Mouse (Mus musculus): ENCODE data around the gene Gm973. TPM values are rescaled to one million over a fixed set of nuclear protein-coding genes. Genes with fewer than 3 reads are reported as not detected.
"Not testable (repeated sequence)": the region's sequence is repeated elsewhere in the genome, so short reads cannot be mapped to it uniquely, and the experiment has no call there.

The Gm973 gene
- polyA plus RNA-seq, 1 experiment, result 72.5 TPM

DNA sequence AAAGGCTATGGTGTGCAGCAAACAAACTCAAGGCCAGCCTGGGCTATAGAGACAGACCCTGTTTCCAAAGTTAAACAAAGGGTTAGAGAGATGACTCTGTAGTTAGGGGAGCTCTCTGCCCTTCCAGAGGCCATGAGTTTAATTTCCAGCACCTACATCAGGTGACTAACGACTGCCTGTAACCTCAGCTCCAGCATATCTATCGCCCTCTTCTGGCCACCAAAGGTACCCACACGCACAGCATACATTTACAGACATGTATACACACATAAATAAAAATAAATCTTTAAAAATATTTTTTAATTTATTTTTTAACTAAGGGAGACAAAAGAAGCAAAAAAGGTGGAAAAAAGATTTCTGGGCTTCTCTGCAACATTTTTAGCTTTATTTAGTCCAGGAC lies 94.9 kb downstream of the Gm973 start:
- H3K27me3 ChIP-seq (ENCODE audit: control insufficient read depth, insufficient read depth, low read length), result no peaks in the 10 kb centered on the region
- peaks cover 10% of the 10 kb centered on the region for H3K4me1 ChIP-seq (ENCODE audit: control insufficient read depth, insufficient read depth, low read length)
- H3K4me3 ChIP-seq (ENCODE audit: control insufficient read depth, low read depth, low read length), result no peak overlapping the region
- TF ChIP-seq POLR2A (IDR thresholded peaks at IDR 0.05; ENCODE audit: control insufficient read depth, low read depth, low read length) (no peak), CTCF (IDR thresholded peaks at IDR 0.05; ENCODE audit: control insufficient read depth, insufficient read depth, insufficient replicate concordance, low read depth, low read length) (peak; percentile 25; the same call in 1 of the 2 replicates)
- H3K27ac ChIP-seq (ENCODE audit: control insufficient read depth, insufficient read depth, low read depth, low read length), result no peak overlapping the region
- no peaks in the 10 kb centered on the region for H3K36me3 ChIP-seq (ENCODE audit: control insufficient read depth, insufficient read depth, low read length)

DNA sequence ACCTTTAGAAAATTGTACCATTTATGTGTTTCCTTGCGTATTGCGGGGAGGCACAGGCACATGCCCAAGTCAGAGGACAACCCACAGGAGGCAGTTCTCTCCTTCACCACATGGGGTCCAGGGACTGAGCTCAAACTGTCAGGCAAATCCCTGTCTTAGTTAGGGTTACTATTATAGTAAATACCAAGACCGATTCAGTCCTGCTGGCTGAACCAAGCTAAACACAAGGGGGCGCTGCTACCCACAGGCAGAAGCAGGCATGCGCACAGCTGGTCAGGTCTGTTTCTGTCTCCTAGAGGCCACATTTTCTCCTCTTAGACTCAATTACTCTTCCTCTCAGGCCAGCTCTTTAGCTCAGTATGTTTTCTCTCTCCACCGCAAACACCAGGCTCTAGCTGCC lies 97.7 kb downstream of the Gm973 start:
- H3K4me3 ChIP-seq (ENCODE audit: control insufficient read depth, low read depth, low read length), result no peak overlapping the region
- H3K4me1 ChIP-seq (ENCODE audit: control insufficient read depth, insufficient read depth, low read length), result peaks cover 3% of the 10 kb centered on the region; the same call in 1 of the 2 replicates
- H3K27ac ChIP-seq (ENCODE audit: control insufficient read depth, insufficient read depth, low read depth, low read length), result no peak overlapping the region
- TF ChIP-seq CTCF (IDR thresholded peaks at IDR 0.05; ENCODE audit: control insufficient read depth, insufficient read depth, insufficient replicate concordance, low read depth, low read length), result peak; percentile 81; the same call in 1 of the 2 replicates
- TF ChIP-seq POLR2A (IDR thresholded peaks at IDR 0.05; ENCODE audit: control insufficient read depth, low read depth, low read length), result no peak
- H3K36me3 ChIP-seq (ENCODE audit: control insufficient read depth, insufficient read depth, low read length), result no peaks in the 10 kb centered on the region
- H3K27me3 ChIP-seq (ENCODE audit: control insufficient read depth, insufficient read depth, low read length), result no peaks in the 10 kb centered on the region

DNA sequence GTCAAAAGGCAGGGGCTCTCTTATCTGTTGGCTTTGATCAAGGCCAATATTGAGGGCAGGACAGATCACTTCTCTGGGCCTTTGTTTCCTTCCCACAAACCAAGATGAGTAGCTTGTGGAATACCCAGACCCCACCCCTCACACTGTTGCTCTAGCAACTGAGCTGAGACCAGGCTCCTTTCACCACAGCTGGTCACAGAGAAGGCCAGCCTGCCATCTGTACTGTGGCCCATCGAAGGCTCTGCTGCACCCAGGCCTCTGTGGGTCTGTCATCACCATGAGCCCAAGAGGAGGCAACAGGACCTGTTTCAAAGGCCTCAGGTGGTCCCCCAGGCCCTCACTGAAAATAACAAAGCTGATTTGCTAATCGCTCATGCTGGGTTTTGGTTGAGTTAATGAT lies 99.0 kb downstream of the Gm973 start:
- TF ChIP-seq CTCF (IDR thresholded peaks at IDR 0.05; ENCODE audit: control insufficient read depth, insufficient read depth, insufficient replicate concordance, low read depth, low read length), result no peak
- no peak for TF ChIP-seq POLR2A (IDR thresholded peaks at IDR 0.05; ENCODE audit: control insufficient read depth, low read depth, low read length)
- Histone ChIP-seq H3K27me3 (ENCODE audit: control insufficient read depth, insufficient read depth, low read length) (no peaks in the 10 kb centered on the region), H3K36me3 (ENCODE audit: control insufficient read depth, insufficient read depth, low read length) (no peaks in the 10 kb centered on the region), H3K4me3 (ENCODE audit: control insufficient read depth, low read depth, low read length) (no peak overlapping the region), H3K27ac (ENCODE audit: control insufficient read depth, insufficient read depth, low read depth, low read length) (no peak overlapping the region), H3K4me1 (ENCODE audit: control insufficient read depth, insufficient read depth, low read length) (peaks cover 5% of the 10 kb centered on the region)

DNA sequence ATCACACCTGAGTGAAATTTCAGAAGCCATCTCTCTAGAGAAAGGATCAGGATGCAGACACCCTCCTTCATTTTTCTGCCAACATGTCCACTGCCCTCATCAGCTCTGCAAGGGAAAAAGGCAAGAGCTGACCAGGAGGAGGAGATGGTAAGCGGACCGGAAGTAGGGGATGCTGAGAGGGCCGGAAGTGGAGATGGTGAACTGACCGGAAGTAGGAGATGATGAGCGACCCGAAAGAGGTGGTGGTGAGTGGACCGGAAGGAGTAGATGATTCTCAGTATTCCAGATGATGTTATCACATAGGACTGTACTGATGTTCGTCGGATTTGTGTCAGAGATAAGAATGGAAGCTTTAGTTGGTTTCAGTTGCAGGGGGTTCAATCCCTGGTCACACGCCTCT lies 103.1 kb downstream of the Gm973 start:
- no peaks in the 10 kb centered on the region for H3K36me3 ChIP-seq (ENCODE audit: control insufficient read depth, insufficient read depth, low read length)
- no peaks in the 10 kb centered on the region for H3K27me3 ChIP-seq (ENCODE audit: control insufficient read depth, insufficient read depth, low read length)
- peak overlapping the region; percentile 93 for H3K4me3 ChIP-seq (ENCODE audit: control insufficient read depth, low read depth, low read length)
- H3K4me1 ChIP-seq (ENCODE audit: control insufficient read depth, insufficient read depth, low read length), result peaks cover 2% of the 10 kb centered on the region; the same call in 1 of the 2 replicates
- H3K27ac ChIP-seq (ENCODE audit: control insufficient read depth, insufficient read depth, low read depth, low read length), result no peak overlapping the region
- TF ChIP-seq POLR2A (IDR thresholded peaks at IDR 0.05; ENCODE audit: control insufficient read depth, low read depth, low read length) (0 out of 2 replicates have a peak, but pooled peaks have one; percentile 27), CTCF (IDR thresholded peaks at IDR 0.05; ENCODE audit: control insufficient read depth, insufficient read depth, insufficient replicate concordance, low read depth, low read length) (no peak)

DNA sequence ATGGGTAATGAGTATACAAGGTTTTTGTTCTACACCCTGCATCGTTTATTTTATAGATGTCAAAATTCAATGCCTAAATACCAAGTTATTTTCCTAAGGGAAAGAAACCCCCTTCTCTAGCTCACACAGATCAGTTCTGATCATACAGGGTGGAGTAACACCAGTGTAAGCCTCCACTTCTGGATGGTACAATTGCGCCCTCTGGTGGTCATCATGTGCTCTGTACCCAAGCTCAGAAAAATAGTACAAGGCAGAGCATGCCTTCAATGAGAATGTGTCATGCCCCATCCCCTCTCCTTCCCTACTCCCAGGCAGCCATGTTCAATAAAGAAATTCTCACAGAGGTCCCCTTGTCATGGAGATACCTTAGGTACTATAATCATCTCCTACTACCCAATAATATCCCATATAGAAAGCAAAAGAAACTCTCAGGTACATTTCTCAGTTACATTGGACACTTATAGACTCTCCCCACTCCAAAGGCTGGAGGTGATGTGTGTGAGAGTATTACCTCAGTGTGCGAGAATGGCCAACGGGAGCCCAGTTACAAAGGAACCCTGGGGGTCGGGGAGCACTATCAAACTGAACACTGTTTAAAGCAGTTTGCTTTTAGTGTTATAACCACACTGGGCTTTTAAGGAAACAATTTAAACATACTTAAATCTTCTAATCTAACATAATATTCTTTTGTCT lies 107.4 kb downstream of the Gm973 start:
- Histone ChIP-seq H3K27ac (ENCODE audit: control insufficient read depth, insufficient read depth, low read depth, low read length) (no peak overlapping the region), H3K27me3 (ENCODE audit: control insufficient read depth, insufficient read depth, low read length) (no peaks in the 10 kb centered on the region), H3K4me1 (ENCODE audit: control insufficient read depth, insufficient read depth, low read length) (peaks cover 2% of the 10 kb centered on the region; the same call in 1 of the 2 replicates), H3K4me3 (ENCODE audit: control insufficient read depth, low read depth, low read length) (no peak overlapping the region), H3K36me3 (ENCODE audit: control insufficient read depth, insufficient read depth, low read length) (no peaks in the 10 kb centered on the region; the same call in 1 of the 2 replicates)
- TF ChIP-seq CTCF (IDR thresholded peaks at IDR 0.05; ENCODE audit: control insufficient read depth, insufficient read depth, insufficient replicate concordance, low read depth, low read length) (peak; percentile 34; the same call in 1 of the 2 replicates), POLR2A (IDR thresholded peaks at IDR 0.05; ENCODE audit: control insufficient read depth, low read depth, low read length) (no peak)

DNA sequence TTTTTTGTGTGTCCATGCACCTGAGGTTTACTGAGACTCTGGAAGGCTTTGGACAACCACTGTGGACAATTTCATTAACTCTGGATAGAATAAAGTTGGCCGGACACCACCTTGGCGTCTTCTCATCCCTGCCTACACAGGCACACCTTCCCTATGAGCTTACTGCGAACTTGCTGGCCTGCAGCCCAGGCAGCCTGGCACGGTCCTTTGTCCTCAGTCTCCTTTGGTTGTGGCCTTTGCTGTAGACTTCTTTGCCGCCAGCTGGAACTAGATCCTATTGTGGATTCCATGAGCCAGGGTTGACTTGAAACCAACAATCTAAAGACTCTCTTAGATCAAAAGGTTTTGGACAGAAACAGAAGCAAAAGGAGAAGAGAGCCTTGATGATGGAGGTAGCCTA lies 109.3 kb downstream of the Gm973 start:
- H3K27me3 ChIP-seq (ENCODE audit: control insufficient read depth, insufficient read depth, low read length), result no peaks in the 10 kb centered on the region
- H3K27ac ChIP-seq (ENCODE audit: control insufficient read depth, insufficient read depth, low read depth, low read length), result no peak overlapping the region
- no peak overlapping the region for H3K4me3 ChIP-seq (ENCODE audit: control insufficient read depth, low read depth, low read length)
- H3K36me3 ChIP-seq (ENCODE audit: control insufficient read depth, insufficient read depth, low read length), result no peaks in the 10 kb centered on the region; the same call in 1 of the 2 replicates
- H3K4me1 ChIP-seq (ENCODE audit: control insufficient read depth, insufficient read depth, low read length), result no peaks in the 10 kb centered on the region
- TF ChIP-seq POLR2A (IDR thresholded peaks at IDR 0.05; ENCODE audit: control insufficient read depth, low read depth, low read length), result no peak
- TF ChIP-seq CTCF (IDR thresholded peaks at IDR 0.05; ENCODE audit: control insufficient read depth, insufficient read depth, insufficient replicate concordance, low read depth, low read length), result no peak

DNA sequence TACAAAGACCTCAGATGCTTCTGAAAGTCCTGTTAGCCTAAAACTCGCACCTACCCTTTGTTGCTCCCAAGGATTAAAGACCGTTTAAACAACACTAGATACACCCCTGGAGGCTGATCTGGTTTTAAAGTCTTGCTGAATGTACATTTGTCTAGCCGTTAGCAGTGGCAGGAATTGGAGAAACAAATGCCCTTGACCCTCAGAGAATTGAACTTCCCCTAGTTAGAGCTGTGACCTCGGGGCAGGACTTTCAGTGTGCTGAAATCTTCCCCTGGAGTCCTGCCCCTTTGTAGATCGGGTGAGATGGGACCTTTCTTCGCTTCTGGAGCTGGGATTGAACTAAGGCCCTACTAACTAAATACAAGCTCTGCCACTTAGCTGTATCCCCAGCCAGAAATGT lies 113.1 kb downstream of the Gm973 start:
- TF ChIP-seq POLR2A (IDR thresholded peaks at IDR 0.05; ENCODE audit: control insufficient read depth, low read depth, low read length), result no peak
- TF ChIP-seq CTCF (IDR thresholded peaks at IDR 0.05; ENCODE audit: control insufficient read depth, insufficient read depth, insufficient replicate concordance, low read depth, low read length), result no peak
- Histone ChIP-seq H3K4me3 (ENCODE audit: control insufficient read depth, low read depth, low read length) (no peak overlapping the region), H3K36me3 (ENCODE audit: control insufficient read depth, insufficient read depth, low read length) (no peaks in the 10 kb centered on the region; the same call in 1 of the 2 replicates), H3K4me1 (ENCODE audit: control insufficient read depth, insufficient read depth, low read length) (peaks cover 2% of the 10 kb centered on the region; the same call in 1 of the 2 replicates), H3K27ac (ENCODE audit: control insufficient read depth, insufficient read depth, low read depth, low read length) (no peak overlapping the region), H3K27me3 (ENCODE audit: control insufficient read depth, insufficient read depth, low read length) (no peaks in the 10 kb centered on the region)

DNA sequence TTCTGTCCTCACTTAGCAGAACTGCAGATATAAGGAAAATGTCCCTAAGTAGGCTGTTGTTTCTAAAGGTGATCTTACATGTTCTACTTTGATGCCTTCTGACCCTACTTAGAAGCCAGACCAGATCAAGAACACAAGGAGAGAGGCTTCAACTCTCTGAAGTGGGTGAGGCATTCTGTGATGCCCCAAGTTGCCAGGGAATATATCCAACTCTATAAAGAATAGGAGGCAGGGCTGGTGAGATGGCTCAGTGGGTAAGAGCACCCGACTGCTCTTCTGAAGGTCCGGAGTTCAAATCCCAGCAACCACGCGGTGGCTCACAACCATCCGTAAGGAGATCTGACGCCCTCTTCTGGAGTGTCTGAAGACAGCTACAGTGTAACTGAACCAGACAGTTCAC lies 114.3 kb downstream of the Gm973 start:
- H3K36me3 ChIP-seq (ENCODE audit: control insufficient read depth, insufficient read depth, low read length); H3K27me3 ChIP-seq (ENCODE audit: control insufficient read depth, insufficient read depth, low read length); H3K4me1 ChIP-seq (ENCODE audit: control insufficient read depth, insufficient read depth, low read length); H3K27ac ChIP-seq (ENCODE audit: control insufficient read depth, insufficient read depth, low read depth, low read length); H3K4me3 ChIP-seq (ENCODE audit: control insufficient read depth, low read depth, low read length): not testable (repeated sequence)
